Mouse (Mus musculus) thymus, postnatal 0 days (tissue): Measurements from ENCODE around the gene Vmn1r16. TPM values are rescaled to one million over a fixed set of nuclear protein-coding genes. Genes with fewer than 3 reads are reported as not detected.
"Not testable (repeated sequence)": the region's sequence is repeated elsewhere in the genome, so short reads cannot be mapped to it uniquely, and the experiment has no call there.

Experiments
- DNase-seq: peaks from one replicate; pipeline ENCODE4 v3.0.0-alpha.2; 2015; ENCODE audit warnings: low spot score
- polyA plus RNA-seq: library from polyadenylated mRNA; unstranded; fragments of >200 nt; fragmentation: Nextera tagmentation; extraction: Ambion mirVana; gene quantifications from 2 replicates; pipeline ENCODE4 v1.2.1, GENCODE M21; 2015

Gene Vmn1r16
- polyA plus RNA-seq, result not detected in 2 replicates

GRCm38 (mm10) chr6:57329394-57329793, at the start of gene Vmn1r16:
TSS of gene Vmn1r16 (minus strand) at chr6:57329494.
- DNase-seq, result no peak

GRCm38 (mm10) chr6:57367496-57367895, 38.2 kb upstream of the Vmn1r16 start:
- no peak for DNase-seq

- DNase-seq, result not testable (repeated sequence)
Measured at GRCm38 (mm10) chr6:57365866-57366265, 36.6 kb upstream of the Vmn1r16 start.

GRCm38 (mm10) chr6:57363627-57364026, 34.3 kb upstream of the Vmn1r16 start, which contains the start of gene Vmn1r17:
TSS of gene Vmn1r17 (minus strand) at chr6:57363727.
- no peak for DNase-seq

- no peak for DNase-seq
Measured at GRCm38 (mm10) chr6:57356864-57357263, 27.6 kb upstream of the Vmn1r16 start.

- no peak for DNase-seq
Measured at GRCm38 (mm10) chr6:57326176-57326575, 3.1 kb downstream of the Vmn1r16 start.

- DNase-seq, result no peak
Measured at GRCm38 (mm10) chr6:57278952-57279351, 50.3 kb downstream of the Vmn1r16 start.

GRCm38 (mm10) chr6:57272517-57272916, 56.8 kb downstream of the Vmn1r16 start:
- no peak for DNase-seq

GRCm38 (mm10) chr6:57271881-57272280, 57.4 kb downstream of the Vmn1r16 start:
- no peak for DNase-seq

Other genes with a start within 250 kb of the Vmn1r16 start
- not detected in 2 replicates for gene Vmn1r10, start 220.0 kb downstream of the Vmn1r16 start, polyA plus RNA-seq
- not detected in 2 replicates for gene Vmn1r11, start 196.0 kb downstream of the Vmn1r16 start, polyA plus RNA-seq
- not detected in 2 replicates for gene Vmn1r12, start 172.6 kb downstream of the Vmn1r16 start, polyA plus RNA-seq
- gene Vmn1r13, start 126.2 kb downstream of the Vmn1r16 start, polyA plus RNA-seq, result not detected in 2 replicates
- not detected in 2 replicates for gene Vmn1r14, start 97.8 kb downstream of the Vmn1r16 start, polyA plus RNA-seq
- gene Vmn1r15, start 71.5 kb downstream of the Vmn1r16 start, polyA plus RNA-seq, result not detected in 2 replicates
- gene Vmn1r17, start 34.2 kb upstream of the Vmn1r16 start, polyA plus RNA-seq, result not detected in 2 replicates
- gene Vmn1r18, start 66.3 kb upstream of the Vmn1r16 start, polyA plus RNA-seq, result not detected in 2 replicates
- not detected in 2 replicates for gene Vmn1r19, start 74.3 kb upstream of the Vmn1r16 start, polyA plus RNA-seq
- gene Vmn1r20, start 99.4 kb upstream of the Vmn1r16 start, polyA plus RNA-seq, result not detected in 2 replicates
- 8.3 and 8.5 TPM in 2 replicates for gene Ppm1k, start 206.0 kb upstream of the Vmn1r16 start, polyA plus RNA-seq